Mouse (Mus musculus) heart, embryonic 11.5 days (tissue): ENCODE measurements around the gene Cdkal1. TPM values are rescaled to one million over a fixed set of nuclear protein-coding genes. Genes with fewer than 3 reads are reported as not detected.

ENCODE experiments used
- ATAC-seq: fragments of 200-750 bp; cut with Nextera tagmentation; replicated peaks from 2 replicates; pipeline ENCODE4 v1.8.0; 2017; ENCODE audit warnings: moderate library complexity; ENCODE audit not compliant: insufficient number of reproducible peaks, low FRiP score, low TSS enrichment
- H3K27ac ChIP-seq: fragments of 300-500 bp; sonication (generic); 2 replicates; pipeline ENCODE4 v1.5.1; 2014; ENCODE audit warnings: mild to moderate bottlenecking, low read depth, low read length
- H3K27me3 ChIP-seq: fragments of 300-500 bp; sonication (generic); 2 replicates; pipeline ENCODE4 v1.6.1; 2014; ENCODE audit warnings: mild to moderate bottlenecking, low read length, mixed read lengths; ENCODE audit not compliant: control insufficient read depth, insufficient read depth
- H3K36me3 ChIP-seq: fragments of 300-500 bp; sonication (generic); 2 replicates; pipeline ENCODE4 v1.6.1; 2014; ENCODE audit warnings: mild to moderate bottlenecking, low read length, moderate library complexity, mixed read lengths; ENCODE audit not compliant: control insufficient read depth, insufficient read depth
- H3K4me1 ChIP-seq: fragments of 300-500 bp; sonication (generic); 2 replicates; pipeline ENCODE4 v1.6.1; 2014; ENCODE audit warnings: low read length; ENCODE audit not compliant: control insufficient read depth, insufficient read depth
- H3K4me2 ChIP-seq: fragments of 300-500 bp; sonication (generic); 2 replicates; pipeline ENCODE4 v1.6.1; 2014; ENCODE audit warnings: mild to moderate bottlenecking, moderate library complexity
- H3K4me3 ChIP-seq: fragments of 300-500 bp; sonication (generic); 2 replicates; pipeline ENCODE4 v1.5.1; 2014; ENCODE audit warnings: low read depth, low read length
- H3K9ac ChIP-seq: fragments of 300-500 bp; sonication (generic); 2 replicates; pipeline ENCODE4 v1.6.1; 2014; ENCODE audit warnings: mild to moderate bottlenecking, low read depth, low read length, moderate library complexity
- H3K9me3 ChIP-seq: fragments of 300-500 bp; sonication (generic); replicated peaks from 2 replicates; pipeline ENCODE4 v1.6.1; 2016; ENCODE audit warnings: low read length; ENCODE audit not compliant: control insufficient read depth
- WGBS: fragments of 180-500 bp; shearing (Covaris S2); extraction: QIAGEN DNeasy Blood & Tissue Kit; methylation state at CpG from one replicate; pipeline ENCODE4 v1.1.7; 2014; ENCODE audit not compliant: insufficient replicate concordance; 5-methylcytosine and 5-hydroxymethylcytosine counted together
- polyA plus RNA-seq: library from polyadenylated mRNA; unstranded; fragments of >200 nt; fragmentation: Nextera tagmentation; extraction: Ambion mirVana; gene quantifications from 2 replicates; pipeline ENCODE4 v1.2.1, GENCODE M21; 2014

Cdkal1 gene
- polyA plus RNA-seq, 1 experiment from 2014 or later = 25.2 TPM

DNA sequence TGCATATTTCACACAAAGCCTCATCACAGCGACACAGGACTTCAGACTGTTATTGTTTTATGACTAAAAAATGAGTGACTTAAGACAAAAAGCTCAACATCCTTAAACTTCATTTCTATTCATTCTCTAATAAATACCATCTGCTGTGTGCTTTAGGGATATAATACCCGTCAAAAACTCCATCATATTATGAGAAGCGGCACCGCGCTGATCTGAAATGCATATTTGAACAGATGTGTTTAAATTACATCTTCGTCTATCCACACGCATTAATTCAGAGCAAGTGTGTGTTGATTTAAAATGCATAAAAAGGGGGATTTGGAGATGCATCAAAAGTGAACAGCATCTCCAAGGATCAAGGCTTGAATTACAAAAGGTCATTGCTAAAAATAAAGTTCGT is 365.1 kb downstream of the Cdkal1 start:
- Histone ChIP-seq H3K4me2 (no peak overlapping the region), H3K36me3 (no peaks in the 10 kb centered on the region), H3K9me3 (no peaks in the 10 kb centered on the region), H3K9ac (no peak overlapping the region), H3K27ac (no peak overlapping the region), H3K27me3 (no peaks in the 10 kb centered on the region), H3K4me3 (no peak overlapping the region), H3K4me1 (no peaks in the 10 kb centered on the region)
- 89% methylated on average over 8 of the region's 8 CpGs for WGBS
- ATAC-seq = no peak

DNA sequence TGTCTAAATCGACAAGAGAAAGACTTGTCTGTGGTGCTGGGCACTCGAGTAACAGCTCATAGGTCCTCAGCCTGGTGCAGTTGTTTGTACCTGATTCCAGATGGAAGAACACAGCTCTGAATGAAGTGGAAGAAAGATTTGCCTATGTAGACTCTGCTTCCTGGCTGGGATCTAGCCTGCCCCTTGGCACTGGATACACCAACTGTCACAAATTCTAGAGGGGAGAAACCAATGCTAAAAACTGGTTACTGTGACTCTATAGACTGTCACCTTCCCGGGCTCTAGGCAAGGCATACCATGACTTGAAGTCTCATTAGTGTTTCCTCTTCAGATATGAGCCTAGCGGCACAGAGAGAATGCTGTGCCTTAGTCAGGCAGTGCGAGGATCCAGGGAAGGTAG is 366.0 kb downstream of the Cdkal1 start:
- Histone ChIP-seq H3K9ac (no peak overlapping the region), H3K9me3 (no peaks in the 10 kb centered on the region), H3K4me3 (no peak overlapping the region), H3K36me3 (no peaks in the 10 kb centered on the region), H3K27me3 (no peaks in the 10 kb centered on the region), H3K4me2 (no peak overlapping the region), H3K27ac (no peak overlapping the region), H3K4me1 (no peaks in the 10 kb centered on the region)
- ATAC-seq = no peak
- 74% methylated on average over 5 of the region's 5 CpGs for WGBS

DNA sequence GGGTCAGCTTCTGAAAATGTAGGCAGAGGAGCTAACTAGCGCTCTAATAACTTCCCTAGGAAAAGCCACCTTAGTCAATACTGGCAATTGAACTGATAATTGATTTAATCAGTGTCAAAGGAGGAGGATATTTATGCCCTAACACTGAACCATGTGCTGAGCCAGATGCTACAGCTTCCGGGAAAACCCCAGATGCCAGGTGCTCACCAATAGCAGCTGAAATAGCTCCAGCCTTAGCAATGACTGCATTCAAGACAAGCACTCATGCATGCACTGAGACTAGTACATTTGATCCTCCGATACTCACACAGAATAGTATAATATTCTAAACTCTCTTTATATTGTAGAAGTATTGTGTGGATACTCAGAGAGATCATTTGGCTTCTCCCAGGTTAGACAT is 368.8 kb downstream of the Cdkal1 start:
- no peak overlapping the region for H3K27ac ChIP-seq
- H3K9ac ChIP-seq = no peak overlapping the region
- WGBS = 76% methylated on average over 3 of the region's 3 CpGs
- no peaks in the 10 kb centered on the region for H3K9me3 ChIP-seq
- no peaks in the 10 kb centered on the region for H3K27me3 ChIP-seq
- no peak for ATAC-seq
- H3K4me2 ChIP-seq = no peak overlapping the region
- no peaks in the 10 kb centered on the region for H3K36me3 ChIP-seq
- H3K4me3 ChIP-seq = no peak overlapping the region
- no peaks in the 10 kb centered on the region for H3K4me1 ChIP-seq

DNA sequence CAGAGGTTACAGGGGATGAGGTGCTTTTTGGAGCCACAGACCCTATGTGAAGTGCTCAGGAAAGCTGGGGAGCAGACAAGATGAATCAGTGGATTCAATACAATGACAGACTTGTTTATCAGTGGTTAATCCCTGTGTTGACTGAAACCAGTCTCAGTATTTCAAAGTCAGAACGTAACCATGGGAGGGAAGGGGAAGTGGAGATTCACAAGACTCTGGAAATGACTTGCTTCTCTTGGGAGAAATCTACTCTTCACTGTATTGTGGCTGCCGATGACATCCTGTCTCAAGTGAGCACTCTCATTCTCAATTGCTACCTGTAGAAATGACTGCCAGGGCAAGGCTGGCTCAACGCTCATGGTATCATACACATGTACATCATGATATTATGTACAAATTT is 371.5 kb downstream of the Cdkal1 start:
- no peaks in the 10 kb centered on the region for H3K4me1 ChIP-seq
- no peaks in the 10 kb centered on the region for H3K9me3 ChIP-seq
- no peak overlapping the region for H3K9ac ChIP-seq
- H3K4me3 ChIP-seq = no peak overlapping the region
- H3K27me3 ChIP-seq = no peaks in the 10 kb centered on the region
- H3K4me2 ChIP-seq = no peak overlapping the region
- no peaks in the 10 kb centered on the region for H3K36me3 ChIP-seq
- no peak for ATAC-seq
- 74% methylated on average over 3 of the region's 3 CpGs for WGBS
- H3K27ac ChIP-seq = no peak overlapping the region

DNA sequence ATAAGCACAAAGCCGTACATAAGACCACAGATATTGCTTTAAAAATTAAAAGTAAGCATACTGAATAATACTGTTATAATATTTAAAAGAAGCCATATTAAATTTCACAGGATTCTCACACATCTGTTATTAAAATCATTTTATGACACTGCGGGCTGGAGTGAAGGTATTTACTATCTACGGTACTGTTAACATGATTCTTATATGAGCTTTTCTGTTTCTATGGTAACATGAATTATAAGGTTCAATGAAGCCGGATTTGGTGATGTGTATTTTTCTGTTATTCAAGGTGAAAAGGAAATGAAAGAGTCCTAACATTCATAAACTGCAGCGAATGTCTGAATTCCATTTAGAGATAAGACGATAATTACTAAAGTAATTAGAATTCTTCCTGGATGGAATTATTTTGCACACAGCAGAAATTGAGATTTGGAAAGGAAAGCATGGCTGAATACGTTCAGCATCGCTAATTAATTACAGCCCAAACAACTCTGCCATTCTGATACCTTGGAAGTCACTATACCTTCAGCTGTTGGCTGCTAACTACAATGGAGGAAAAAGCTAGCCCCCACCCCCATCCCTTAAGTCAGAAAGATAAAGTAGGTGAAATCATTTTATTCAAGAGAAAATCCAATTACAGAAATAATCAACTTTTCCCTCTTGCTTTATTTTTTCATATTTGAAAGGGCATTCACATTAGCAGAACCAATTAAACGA is 373.2 kb downstream of the Cdkal1 start:
- Histone ChIP-seq H3K4me3 (no peak overlapping the region), H3K27me3 (no peaks in the 10 kb centered on the region), H3K36me3 (no peaks in the 10 kb centered on the region), H3K9ac (no peak overlapping the region), H3K27ac (no peak overlapping the region), H3K4me1 (no peaks in the 10 kb centered on the region), H3K4me2 (no peak overlapping the region), H3K9me3 (no peaks in the 10 kb centered on the region)
- WGBS = 87% methylated on average over 9 of the region's 9 CpGs
- no peak for ATAC-seq

DNA sequence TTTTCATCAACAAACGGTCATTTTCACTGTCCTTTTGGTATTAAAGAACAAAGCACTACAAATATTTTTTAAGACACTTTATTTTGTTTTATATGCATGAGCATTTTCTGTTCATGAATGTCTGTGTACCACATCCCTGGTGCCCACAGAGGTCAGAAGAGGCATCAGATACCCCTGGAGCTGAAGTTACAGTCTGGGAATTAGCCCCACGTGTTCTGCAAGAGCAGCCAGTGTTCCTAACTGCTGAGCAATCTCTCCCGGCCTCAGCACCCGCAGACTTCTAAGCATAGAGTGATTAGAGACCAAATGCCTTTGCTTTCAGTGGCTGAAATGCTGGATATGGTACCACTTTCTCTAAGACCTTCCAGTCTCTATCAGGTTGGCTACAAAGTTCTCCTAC is 379.1 kb downstream of the Cdkal1 start:
- Histone ChIP-seq H3K9me3 (no peaks in the 10 kb centered on the region), H3K4me3 (no peak overlapping the region), H3K36me3 (no peaks in the 10 kb centered on the region), H3K27ac (peak overlapping the region; percentile 12; the same call in 1 of the 2 replicates), H3K4me1 (no peaks in the 10 kb centered on the region), H3K9ac (no peak overlapping the region), H3K27me3 (no peaks in the 10 kb centered on the region), H3K4me2 (no peak overlapping the region)
- WGBS = 37% methylated on average over 4 of the region's 4 CpGs
- no peak for ATAC-seq

DNA sequence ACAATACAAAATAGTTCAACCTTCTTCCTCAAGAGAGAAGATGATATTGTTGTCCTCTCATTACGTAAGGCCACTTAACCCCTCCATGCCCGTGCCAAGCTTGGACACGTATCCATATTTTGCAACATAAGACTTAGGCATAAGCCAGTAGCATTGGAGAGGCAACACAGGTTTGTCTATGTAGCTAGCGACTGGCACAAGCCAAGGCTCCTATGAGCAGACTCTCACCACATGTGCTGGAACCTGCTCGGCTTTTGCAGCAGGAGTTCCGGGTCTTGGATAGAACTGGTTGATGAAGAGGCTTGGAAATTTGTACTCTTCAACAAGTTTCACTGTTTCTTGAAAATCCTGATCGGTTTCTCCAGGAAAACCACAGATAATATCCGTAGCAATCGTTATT is 381.2 kb downstream of the Cdkal1 start:
- WGBS = 91% methylated on average over 9 of the region's 9 CpGs
- no peak for ATAC-seq

DNA sequence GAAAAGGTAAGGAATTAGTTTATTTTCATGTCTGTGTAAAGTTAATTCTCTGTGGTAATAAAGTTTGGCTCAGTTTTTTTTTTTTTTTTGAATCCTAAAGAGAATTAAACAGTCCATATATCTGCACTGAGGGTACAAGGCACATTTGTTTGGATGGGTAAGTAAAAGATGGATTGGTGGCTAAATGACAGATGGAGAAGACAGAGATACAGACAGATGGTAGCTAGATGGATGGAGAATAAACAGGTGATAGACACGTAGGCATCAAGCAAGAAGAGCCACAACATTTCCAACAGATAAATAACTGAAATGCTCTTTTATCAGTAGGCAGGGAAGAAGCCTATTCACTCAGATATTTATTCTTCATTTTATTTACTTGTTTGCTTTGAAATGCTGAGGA is 381.7 kb downstream of the Cdkal1 start:
- 82% methylated on average over 1 of the region's 1 CpGs for WGBS
- Histone ChIP-seq H3K4me1 (no peaks in the 10 kb centered on the region), H3K9ac (no peak overlapping the region), H3K4me2 (no peak overlapping the region), H3K4me3 (no peak overlapping the region), H3K36me3 (no peaks in the 10 kb centered on the region), H3K27me3 (no peaks in the 10 kb centered on the region), H3K9me3 (no peaks in the 10 kb centered on the region), H3K27ac (no peak overlapping the region)
- ATAC-seq = no peak

More for the DNA sequence above, 381.2 kb downstream of the Cdkal1 start:
- Histone ChIP-seq H3K4me1 (no peaks in the 10 kb centered on the region), H3K9ac (no peak overlapping the region), H3K4me3 (no peak overlapping the region), H3K4me2 (no peak overlapping the region), H3K27ac (no peak overlapping the region), H3K27me3 (no peaks in the 10 kb centered on the region), H3K36me3 (no peaks in the 10 kb centered on the region), H3K9me3 (no peaks in the 10 kb centered on the region)

DNA sequence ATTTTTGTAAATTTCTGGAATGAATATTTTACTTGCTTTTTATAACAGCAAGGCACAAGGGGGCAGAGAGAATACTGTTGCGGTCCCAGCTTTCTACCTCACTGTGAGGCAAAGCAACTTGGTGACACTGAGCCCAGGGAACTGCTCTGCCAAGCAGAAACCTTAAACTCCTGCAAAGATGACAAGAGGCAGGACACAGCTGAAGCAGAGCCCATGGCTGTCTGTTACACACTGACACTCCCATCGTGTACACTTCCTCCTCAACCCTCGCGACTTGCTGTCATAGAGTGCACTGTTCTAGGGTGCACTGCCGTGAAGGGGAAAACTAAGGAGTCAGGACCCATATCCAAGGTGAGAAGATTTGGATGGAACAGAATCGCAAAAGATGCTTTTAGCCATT is 393.2 kb downstream of the Cdkal1 start:
- 76% methylated on average over 6 of the region's 6 CpGs for WGBS
- H3K27me3 ChIP-seq = no peaks in the 10 kb centered on the region
- no peak overlapping the region for H3K4me3 ChIP-seq
- ATAC-seq = no peak
- H3K4me2 ChIP-seq = no peak overlapping the region
- 0 out of 2 replicates have a peak, but pooled peaks cover 12% of the 10 kb centered on the region for H3K4me1 ChIP-seq
- H3K27ac ChIP-seq = no peak overlapping the region
- no peak overlapping the region for H3K9ac ChIP-seq
- H3K9me3 ChIP-seq = no peaks in the 10 kb centered on the region
- H3K36me3 ChIP-seq = no peaks in the 10 kb centered on the region
